Mouse (Mus musculus) left cerebral cortex, adult 18-20 months (tissue): Measurements from ENCODE around the gene Gm5795. TPM values are rescaled to one million over a fixed set of nuclear protein-coding genes. Genes with fewer than 3 reads are reported as not detected.
"Not testable (repeated sequence)": the region's sequence is repeated elsewhere in the genome, so short reads cannot be mapped to it uniquely, and the experiment has no call there.

Experiments
- DNase-seq, 2 experiments: peaks; one replicate each; pipeline ENCODE4 v3.0.0; 2021 to 2022; ENCODE audit warnings: low spot score in 2 of 2, mixed read lengths in 1 of 2
- long read RNA-seq, 2 experiments: library from polyadenylated mRNA; stranded (forward); transcript quantifications; one replicate each; pipeline ENCODE4 v2.0.0; 2021
- total RNA-seq, 2 experiments: library from RNA; stranded (reverse); gene quantifications; 2 replicates each; pipeline ENCODE4 v1.2.3; 2021

Gene Gm5795
- total RNA-seq = not detected
- long read RNA-seq, experiment 1 = 0 reads
- long read RNA-seq, experiment 2 = 0 reads

- DNase-seq = not testable (repeated sequence)
Measured at GRCm38 (mm10) chr14:3187955-3188354, at the start of gene Gm5795. Gene Gm5795 (plus strand): TSS chr14:3188255.

- not testable (repeated sequence) for DNase-seq
Measured at GRCm38 (mm10) chr14:3208272-3209152, 20.5 kb downstream of the Gm5795 start, which contains the start of gene D830030K20Rik. Gene D830030K20Rik (plus strand): TSS chr14:3208488.

- DNase-seq = peak; percentile 12 to 17
Measured at GRCm38 (mm10) chr14:3209367-3209766, 21.3 kb downstream of the Gm5795 start.

Other genes starting within 250 kb of the Gm5795 start
- not detected for gene Gm2888, start 158.3 kb upstream of the Gm5795 start, total RNA-seq
- under 1 TPM; 0.52 to 0.56 TPM for gene Gm2897, start 139.0 kb upstream of the Gm5795 start, total RNA-seq
- gene Gm10340, start 54.3 kb upstream of the Gm5795 start, total RNA-seq = not detected
- 1 to 10 TPM; 3.6 to 6.5 TPM for gene D830030K20Rik, start 20.2 kb downstream of the Gm5795 start, total RNA-seq
- gene Gm2956, start 144.4 kb downstream of the Gm5795 start, total RNA-seq = not detected
- not detected for gene Gm10413, start 206.8 kb downstream of the Gm5795 start, total RNA-seq
- gene Gm10409, start 224.4 kb downstream of the Gm5795 start, total RNA-seq = 1 to 10 TPM in 1 of 2 experiments, not detected in 1; 1.2 TPM
- not detected for gene Gm3005, start 239.8 kb downstream of the Gm5795 start, total RNA-seq